Mouse (Mus musculus) left cerebral cortex, adult 11 months (tissue): ENCODE measurements around the gene Limk2.

ENCODE experiments used
- DNase-seq: peaks from one replicate; pipeline ENCODE4 v3.0.0; 2022; ENCODE audit warnings: low spot score

Limk2 gene

DNA sequence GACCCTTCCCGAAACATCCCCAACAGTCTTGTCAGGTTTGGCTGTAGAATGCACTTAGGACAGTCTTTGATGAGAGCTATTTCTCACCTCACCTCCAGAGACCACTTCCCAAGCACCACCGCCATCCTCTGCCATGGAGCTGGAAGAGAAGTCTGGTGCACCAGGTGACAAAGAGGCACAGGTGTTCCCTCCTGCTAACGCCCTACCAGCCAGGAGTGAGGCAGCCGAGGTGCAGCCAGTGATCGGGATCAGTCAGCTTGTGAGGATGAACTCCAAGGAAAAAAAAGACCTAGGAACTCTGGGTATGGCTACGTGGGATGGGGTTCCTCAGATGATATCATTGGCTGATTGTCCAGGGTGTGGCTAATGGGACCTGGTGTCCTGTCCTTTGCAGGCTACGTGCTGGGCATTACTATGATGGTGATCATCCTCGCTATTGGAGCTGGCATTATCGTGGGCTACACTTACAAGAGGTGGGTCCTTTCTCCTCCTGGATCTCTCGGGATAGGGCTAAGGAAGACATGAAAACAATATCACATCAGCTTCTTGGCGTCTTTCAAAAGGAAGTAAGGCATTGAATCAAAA, 75.8 kb downstream of the Limk2 start:
- no peak for DNase-seq

DNA sequence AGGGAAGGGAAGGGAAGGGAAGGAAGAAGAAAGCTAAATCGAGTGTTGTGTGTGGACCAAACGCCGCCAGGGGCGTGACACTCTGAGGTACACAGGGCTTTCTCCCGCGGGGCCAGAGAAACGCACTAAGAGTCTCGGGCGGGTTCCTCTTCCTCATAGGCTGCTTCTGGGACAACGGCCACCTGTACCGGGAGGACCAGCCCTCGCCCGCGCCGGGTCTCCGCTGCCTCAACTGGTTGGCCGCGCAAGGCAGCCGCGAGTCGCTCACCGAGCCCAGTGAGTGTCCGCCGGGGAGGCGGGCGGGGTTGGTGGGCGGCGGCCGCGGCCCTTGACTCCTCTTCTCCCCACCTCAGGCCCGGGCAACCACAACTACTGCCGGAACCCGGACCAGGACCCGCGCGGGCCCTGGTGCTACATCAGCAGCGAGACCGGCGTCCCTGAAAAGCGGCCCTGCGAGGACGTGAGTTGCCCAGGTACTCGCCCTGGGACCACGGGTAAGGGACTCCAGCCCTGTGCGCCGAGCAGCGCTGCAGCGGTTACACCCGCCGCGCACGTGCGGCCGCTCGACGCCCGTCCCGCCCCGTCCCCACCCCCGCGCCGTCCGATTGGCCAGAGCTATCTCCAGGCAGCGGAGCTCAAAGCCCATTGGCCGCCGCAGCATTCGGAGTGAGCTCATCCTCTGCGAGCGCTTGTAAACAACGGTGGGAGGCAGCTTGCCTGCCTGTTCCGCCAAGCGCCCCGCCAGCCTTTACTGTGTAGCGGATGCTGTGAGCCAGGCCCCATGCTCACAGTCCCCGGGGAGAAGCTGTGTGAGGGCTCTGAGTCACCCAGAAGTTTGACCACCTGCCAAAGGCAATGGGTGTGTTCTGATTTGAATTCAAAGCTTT, 77.0 kb downstream of the Limk2 start:
- peak; percentile 88 for DNase-seq

DNA sequence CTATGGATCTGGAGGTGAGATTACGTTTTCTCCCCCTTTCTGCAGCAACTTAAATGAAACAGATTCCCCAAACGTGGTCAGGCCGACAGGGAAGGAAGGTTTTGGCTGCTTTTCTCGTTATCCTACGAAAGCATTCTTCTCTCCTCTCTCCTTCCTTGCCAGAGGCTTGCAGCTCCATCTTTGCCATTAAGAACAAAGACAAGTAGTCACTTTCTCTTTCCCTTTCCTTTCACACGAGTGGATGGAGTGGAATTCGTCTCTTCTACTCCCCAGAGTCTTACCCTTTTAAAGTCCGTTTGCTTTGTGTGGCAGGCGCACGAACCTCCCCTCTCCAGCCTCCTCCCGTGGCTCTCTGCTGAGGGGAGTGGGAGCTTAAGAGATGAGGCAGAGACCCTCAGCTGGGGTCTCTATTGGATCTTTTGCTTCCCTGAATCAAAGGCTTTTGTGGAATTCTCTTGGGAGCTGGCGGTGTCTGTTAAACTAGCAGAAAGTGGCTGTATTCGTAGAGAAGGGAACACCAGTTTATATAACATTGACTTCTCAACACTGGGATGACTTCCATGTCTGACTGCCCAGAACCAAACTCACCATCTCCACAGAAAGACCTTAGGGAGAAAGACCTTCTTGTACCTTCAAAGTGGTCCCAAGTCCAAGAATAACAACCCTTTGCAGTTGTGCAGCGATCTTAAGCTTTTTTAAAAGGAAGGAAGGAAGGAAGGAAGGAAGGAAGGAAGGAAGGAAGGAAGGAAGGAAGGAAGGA, 77.8 kb downstream of the Limk2 start:
- DNase-seq: no peak

DNA sequence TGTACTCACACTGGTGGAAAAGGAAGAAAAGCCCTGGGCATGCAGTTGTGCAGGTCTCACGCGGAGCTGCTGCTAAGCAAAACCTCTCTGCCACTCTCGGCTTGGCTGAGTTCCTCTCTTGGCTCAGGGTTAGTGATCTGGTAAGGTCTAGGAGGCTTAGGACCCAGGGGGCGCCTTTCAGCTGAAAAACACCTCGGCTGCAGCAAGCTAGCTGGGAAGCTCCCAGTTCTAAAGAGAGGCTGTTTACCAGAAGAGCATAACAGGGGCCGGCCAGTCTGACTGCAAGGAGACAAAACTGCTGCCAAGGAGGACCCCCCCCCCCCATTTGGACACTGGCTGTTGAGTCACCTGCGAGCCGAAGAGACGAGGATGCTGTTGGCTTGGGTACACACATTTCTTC, 78.4 kb downstream of the Limk2 start:
- DNase-seq: peak; percentile 83

DNA sequence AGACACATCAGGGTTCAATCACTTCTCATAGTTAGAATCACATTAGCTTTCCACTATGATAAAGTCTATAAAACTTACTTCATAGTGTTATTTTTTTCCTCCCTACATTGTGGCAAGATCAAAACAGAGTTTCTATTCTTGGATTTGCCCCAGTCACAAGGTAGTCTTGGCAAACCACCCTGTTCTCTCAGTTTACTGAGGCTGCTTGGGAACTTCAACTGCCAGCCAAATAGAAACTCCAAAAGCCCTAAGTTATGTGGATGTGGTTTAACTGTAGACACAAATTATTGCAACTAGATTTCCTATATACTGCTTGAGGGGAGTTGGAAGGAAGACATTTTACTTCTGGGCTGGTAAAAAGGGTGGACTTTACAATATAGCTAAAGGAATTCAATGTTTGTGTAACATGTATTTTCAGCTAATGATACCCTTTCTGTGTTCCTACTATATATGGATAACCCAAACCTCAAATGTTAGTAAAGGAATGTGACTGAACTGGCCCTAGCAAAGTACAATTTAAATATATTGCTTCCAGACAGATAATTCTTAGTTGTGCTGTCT, 79.0 kb downstream of the Limk2 start, which contains the start of gene Pik3ip1:
Gene Pik3ip1 (plus strand): TSS at position 511 of the 561 bp plus-strand sequence.
- DNase-seq: no peak

DNA sequence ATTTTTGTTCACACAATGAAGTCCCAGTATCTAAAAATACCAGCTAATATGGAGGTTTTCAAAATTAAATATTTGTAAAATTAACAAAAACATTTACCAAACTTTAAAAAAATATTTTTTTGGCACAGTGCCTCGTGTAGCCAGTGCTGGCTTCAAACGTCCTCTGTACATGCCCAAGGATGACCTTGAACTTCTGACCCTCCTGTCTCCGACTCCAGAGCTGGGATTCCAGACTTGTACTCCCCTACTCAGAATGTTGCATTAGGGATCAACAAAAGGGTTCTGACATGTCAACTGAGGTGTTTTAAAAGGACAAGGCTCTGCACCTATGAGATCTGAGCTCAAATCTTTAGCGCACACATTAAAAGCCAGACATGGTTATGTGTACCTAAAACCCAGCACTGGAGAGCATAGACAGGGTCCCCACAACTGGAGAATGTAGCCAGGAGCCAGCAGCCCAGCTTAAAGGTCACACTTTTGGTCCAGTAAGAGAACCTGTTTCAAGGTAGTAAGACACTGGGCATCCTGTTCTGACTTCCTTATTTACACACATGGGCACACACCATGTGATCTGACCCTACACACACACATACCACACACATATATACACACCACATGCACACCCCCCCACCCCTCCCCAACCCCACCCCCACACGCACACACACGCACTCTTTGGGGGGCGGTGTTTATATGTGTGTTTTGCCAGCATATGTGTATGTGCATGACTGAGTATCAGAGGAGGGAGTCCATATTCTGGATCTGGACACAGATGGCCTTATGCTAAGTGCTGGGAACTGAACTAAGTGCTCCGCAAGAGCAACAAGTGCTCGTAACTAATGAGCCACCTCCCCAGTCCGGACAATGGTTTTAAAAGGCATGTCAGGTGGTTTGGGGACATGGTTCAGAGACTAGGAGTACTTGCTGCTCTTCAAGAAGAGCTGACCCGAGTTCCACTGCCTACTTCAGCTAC, 79.9 kb downstream of the Limk2 start:
- no peak for DNase-seq

DNA sequence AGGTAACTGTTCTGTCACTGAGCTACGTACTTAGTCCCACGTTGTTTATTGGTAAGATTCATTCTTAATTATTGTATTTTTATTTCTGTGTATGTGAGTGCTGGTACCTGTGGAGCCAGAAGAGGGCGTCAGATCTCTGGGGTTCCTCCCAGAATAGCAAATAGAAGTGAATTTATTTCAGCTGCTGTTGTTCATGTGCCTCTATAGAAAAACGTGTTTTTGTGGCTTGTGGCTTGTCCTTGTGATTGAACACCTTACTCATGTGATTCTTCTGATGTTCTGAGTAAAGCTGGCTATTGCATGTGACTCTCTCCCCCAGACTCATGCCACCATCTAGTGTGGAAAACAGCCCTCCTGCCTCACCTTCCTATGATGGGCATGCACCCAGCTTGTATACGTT, 80.7 kb downstream of the Limk2 start:
- DNase-seq: no peak

DNA sequence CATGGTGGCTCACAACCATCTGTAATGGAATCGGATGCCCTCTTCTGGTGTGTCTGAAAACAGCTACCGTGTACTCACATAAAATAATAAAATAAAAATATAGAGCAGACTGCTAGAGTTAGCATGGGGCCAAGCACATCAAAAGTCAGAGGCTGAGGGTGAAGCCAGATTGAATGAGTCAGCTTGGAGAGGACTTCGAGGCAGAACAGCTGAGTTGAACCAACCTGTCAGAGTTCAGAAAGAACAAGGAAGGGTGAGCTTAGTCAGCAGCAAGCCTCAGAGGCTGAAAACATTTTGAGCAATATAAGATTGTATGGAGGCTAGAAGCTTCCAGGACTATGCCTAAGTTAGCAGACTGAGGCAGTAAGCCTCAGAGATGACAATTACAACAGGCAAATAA, 90.7 kb downstream of the Limk2 start:
- no peak for DNase-seq

DNA sequence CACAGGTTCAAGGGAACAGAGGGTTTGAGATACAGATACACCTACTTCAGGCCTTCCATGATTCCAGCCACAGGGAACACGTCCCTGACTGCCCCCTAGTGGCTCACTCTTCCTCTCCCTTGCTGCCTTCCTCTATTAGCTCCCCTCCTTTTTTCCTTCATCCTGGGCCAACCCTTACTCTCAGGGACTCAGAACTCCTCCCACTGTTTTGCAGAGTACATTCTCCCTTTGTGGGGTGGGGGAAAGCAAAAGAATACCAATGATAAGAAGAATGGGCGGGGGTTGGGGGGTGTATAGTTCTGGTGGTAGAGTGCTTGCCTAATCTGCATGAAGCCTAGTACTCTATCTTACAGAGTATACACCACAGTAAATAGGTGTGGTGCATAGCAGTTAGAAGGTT, 94.8 kb downstream of the Limk2 start:
- DNase-seq: no peak

DNA sequence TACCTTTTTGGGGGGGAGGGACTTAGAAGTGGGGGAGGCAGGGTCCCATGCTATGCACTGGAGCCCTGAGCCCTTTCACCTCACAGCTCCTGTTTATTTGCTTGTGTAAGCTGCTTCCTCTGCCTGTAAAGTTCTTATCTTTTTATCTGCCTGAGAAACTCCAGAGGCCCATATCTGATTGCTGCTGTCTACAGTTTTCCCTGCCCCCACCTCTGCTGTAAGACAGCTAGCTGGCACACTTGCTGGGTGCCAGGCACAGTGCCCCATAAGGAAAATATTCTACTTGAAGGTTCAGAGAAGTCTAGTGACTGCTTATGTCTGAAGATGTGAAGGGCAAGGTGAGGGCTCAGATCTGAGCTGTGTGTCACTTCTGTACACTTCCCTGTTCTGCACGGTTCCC, 95.7 kb downstream of the Limk2 start:
- no peak for DNase-seq

DNA sequence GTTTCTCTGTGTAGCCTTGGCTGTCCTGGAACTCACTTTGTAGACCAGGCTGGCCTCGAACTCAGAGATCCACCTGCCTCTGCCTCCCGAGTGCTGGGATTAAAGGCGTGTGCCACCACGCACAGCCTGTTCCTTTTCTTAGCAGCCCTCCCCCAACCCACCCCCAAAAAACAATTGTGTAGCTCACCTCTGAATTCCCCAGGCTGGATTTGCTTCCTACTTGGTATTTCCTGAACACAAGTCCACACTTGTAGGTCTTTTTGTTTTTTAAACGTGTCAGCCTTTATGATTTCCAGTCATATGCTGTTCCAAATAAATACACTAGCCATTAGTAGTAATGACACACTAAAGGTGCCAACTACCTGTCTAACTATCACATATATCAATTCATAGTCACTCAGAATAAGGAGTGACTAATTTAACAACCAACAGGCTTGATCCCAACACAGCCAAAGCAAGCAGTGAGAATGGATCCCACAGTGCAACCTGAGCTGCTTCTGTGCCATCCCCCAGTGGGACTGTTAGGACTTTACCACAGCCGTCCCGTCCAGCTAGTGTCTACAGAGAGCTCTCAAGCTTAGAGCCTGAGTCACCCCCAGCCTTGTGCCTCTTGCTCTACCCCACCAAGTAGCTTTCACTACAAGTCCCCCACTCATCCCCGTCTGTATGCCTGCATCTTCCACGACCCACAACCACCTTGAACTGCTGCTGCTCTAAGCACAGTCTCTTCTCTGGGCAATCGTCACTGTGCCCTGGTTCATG, 97.2 kb downstream of the Limk2 start:
- DNase-seq: no peak

DNA sequence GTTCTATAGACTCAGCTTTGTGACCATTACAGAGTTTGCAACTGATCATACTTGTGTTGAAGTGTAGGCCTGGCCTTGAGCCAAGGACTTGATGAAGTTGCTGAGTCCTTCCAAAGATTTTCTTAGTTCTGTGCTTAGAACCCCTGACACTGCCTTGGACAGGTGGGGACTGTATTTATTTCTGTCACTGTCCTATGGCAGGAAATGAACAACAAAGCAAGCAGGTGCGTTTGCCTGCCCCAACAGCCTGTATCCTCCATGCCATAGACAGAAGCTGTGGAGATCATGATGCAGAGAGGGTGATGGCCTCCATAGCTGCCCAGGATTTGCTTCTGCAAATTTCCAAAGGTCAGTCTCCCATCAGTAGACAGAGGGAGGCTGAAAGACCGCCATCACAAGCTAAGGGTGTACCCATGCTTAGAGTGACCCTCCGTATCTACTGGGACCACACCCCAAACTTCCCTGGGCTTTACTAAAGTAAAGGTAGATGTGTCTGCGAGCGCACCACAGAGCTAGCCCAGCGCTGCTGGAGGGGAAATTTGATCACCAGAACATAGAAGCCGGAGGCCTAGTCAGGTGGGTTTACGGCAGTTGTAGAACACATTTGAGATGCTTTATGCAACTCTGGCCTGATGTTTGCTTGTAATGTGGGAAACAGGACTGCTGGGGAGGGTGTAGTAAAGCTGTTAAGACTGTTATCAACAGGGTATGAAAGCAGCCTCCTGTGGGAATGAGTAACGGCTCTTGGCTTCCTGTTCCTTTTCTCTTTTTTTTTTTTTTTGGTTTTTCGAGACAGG, 98.0 kb downstream of the Limk2 start:
- DNase-seq: no peak

DNA sequence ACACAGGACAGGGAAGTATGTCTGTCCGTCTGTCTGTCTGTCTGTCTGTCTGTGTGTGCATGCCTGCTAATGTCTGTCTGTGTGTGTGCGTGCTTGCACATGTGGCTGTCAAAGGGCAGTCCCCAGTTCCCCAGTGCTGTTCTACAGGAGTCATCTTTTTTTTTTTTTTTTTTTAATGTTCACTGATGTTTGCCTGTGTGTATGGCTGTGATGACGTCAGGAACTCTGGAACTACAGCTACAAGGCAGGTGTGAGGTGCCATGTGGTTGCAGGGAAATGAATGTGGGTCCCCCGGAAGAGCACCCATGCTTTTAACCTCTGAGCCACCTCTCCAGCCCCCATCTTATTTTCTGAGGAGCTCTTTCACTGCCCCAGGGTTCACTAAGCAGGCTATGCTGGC, 99.1 kb downstream of the Limk2 start:
- DNase-seq: no peak

DNA sequence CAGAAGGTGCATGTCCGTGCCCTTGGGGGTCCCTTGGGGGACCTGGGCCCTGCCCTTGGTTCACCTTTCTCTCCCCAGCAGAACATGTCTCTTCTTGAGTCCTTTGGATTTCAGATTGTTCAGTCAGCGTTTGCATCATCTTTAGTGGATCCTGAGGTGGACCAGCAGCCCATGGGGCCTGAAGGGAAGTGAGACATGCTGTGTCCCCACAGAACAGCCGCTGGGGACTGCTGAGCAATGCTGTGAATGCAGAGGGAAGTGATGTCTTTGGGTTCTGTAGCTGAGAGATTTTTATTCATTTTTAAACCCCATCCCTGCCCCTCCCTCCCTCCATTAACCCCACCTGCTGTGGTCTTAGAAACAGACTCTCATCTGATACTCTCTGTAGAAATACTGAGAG, 101.1 kb downstream of the Limk2 start:
- no peak for DNase-seq

DNA sequence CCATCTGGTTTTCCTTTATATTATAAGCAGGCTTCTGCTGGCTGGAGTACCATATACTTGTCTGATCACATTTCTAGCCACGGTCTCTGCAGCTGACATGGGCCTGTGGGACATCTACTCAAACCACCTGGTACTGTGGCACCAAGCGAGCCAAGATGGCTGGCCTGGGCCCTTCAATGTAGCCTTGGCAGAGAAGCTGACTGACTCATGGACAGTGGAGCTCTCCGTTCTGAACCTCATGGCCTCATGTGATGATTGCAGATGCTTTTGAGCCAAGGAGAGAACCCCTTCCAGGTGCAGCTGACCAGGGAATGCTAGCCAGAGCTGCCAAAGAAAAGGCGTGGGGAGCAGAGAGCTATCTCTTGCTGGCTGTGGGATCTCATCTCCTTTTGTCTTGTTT, 103.2 kb downstream of the Limk2 start:
- no peak for DNase-seq

DNA sequence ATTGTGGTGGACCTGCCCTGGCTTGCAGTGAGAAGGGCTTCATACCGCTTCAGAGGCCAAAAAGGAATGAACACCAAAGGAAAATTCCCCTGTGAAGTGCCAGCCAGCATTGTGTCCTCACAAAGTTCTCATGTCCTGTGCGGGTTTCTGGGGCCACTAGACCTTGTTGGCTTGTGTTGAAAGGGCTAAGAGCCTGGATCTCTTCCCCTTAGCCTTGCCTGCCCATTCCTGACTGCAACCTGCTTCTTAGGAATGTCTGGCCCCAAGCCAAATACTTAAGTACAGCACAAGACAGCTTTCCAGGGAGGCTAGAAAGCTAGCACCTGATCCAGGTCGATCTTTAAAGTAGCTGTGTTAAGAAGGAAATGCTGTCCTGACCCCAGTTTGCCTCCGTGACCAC, 106.2 kb downstream of the Limk2 start:
- no peak for DNase-seq

DNA sequence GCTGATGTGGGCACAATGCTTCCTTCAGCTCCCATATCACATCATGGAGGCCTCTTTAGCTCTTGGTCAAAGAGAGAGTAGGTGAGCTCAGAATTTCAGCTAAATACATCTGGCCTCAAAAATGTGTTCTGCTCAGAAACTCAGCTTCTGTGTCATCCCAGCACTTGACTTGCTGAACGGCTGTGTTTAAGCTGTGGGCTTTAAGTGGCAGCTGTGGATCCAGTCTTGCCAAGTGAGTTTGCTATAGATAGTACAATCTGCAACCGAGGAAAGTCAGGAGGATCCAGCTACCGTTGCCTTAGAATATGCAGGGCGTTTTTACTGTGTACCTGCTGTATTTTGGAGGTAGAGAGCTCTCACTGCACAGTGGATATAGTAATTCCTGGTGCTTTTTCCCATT, 106.6 kb downstream of the Limk2 start:
- DNase-seq: no peak

DNA sequence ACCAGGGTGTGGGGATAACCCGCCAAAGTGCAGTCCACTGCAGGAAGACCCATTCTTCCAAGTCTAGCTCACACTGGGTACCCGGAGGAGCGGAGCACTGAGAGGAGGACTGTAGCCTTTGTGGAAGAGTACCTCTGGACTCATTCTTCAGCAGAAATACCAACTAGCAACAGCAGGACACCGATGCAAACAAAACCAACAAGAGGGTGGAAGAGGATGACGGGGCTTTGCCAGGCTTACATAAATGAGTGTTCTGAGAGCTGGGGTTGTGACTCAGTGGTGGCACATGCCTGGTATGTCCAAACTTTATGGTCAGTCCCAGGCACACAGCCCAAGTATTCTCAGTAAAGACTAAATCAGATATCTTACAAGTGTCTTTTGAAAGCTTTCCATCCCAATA, 107.9 kb downstream of the Limk2 start:
- no peak for DNase-seq

DNA sequence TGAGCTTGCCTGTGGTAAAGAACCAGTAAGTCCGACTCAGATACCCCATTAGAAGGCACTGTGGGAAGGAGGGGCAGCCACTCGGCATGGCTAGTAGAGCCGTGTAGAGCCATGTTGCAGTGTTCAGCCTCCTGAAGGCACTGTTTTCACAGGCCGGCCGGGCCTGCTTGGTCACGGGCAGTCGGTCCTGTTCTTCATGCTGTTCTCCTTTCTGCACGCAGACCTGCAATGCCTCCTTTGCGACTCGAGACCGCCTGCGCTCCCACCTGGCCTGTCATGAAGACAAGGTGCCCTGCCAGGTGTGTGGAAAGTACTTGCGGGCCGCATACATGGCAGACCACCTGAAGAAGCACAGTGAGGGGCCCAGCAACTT, 110.2 kb downstream of the Limk2 start:
- DNase-seq: no peak
